Mouse (Mus musculus): ENCODE measurements at regions not wholly inside any gene's neighbourhood (a gene's known extent, or its start where the extent isn't known, plus 50 kb on each side); places are given as distances from the start of the nearest gene placed in this dataset.

- peak; percentile 17 for DNase-seq
These were observed 286.9 kb upstream of the Mctp2 start for GRCm38 (mm10) chr7:72593259-72593658.

- no peak for DNase-seq
These were observed 288.3 kb upstream of the Mctp2 start for GRCm38 (mm10) chr7:72594741-72595140.

- DNase-seq, result no peak
These were observed 290.6 kb upstream of the Mctp2 start for GRCm38 (mm10) chr7:72596985-72597384.

- DNase-seq, result no peak
These were observed 295.5 kb upstream of the Mctp2 start for GRCm38 (mm10) chr7:72601933-72602332.

GRCm38 (mm10) chr7:72609791-72610190, 303.4 kb upstream of the Mctp2 start:
- no peak for DNase-seq

GRCm38 (mm10) chr7:72615232-72615631, 308.8 kb upstream of the Mctp2 start:
- no peak for DNase-seq

GRCm38 (mm10) chr7:72627369-72627768, 321.0 kb upstream of the Mctp2 start:
- no peak for DNase-seq

- DNase-seq, result no peak
These were observed 333.2 kb upstream of the Mctp2 start for GRCm38 (mm10) chr7:72639566-72639965.

- no peak for DNase-seq
These were observed 368.6 kb upstream of the Mctp2 start for GRCm38 (mm10) chr7:72675018-72675417.

GRCm38 (mm10) chr7:72685803-72686202, 379.4 kb upstream of the Mctp2 start:
- no peak for DNase-seq

- no peak for DNase-seq
These were observed 380.9 kb upstream of the Mctp2 start for GRCm38 (mm10) chr7:72687356-72687755.

GRCm38 (mm10) chr7:72691396-72691795, 385.0 kb upstream of the Mctp2 start:
- DNase-seq, result no peak

GRCm38 (mm10) chr7:72691859-72692258, 385.5 kb upstream of the Mctp2 start:
- no peak for DNase-seq

GRCm38 (mm10) chr7:72696736-72697135, 390.3 kb upstream of the Mctp2 start:
- DNase-seq, result no peak

- no peak for DNase-seq
These were observed 397.4 kb upstream of the Mctp2 start for GRCm38 (mm10) chr7:72703652-72704341.

- DNase-seq, result no peak
These were observed 405.1 kb upstream of the Mctp2 start for GRCm38 (mm10) chr7:72711193-72712131.

- no peak for DNase-seq
These were observed 409.0 kb upstream of the Mctp2 start for GRCm38 (mm10) chr7:72715401-72715800.

- DNase-seq, result no peak
These were observed 409.6 kb upstream of the Mctp2 start for GRCm38 (mm10) chr7:72716051-72716450.

- DNase-seq, result no peak
These were observed 419.9 kb upstream of the Mctp2 start for GRCm38 (mm10) chr7:72726214-72726854.

GRCm38 (mm10) chr7:72737792-72738191, 431.4 kb upstream of the Mctp2 start:
- no peak for DNase-seq

GRCm38 (mm10) chr7:72738324-72738944, 432.0 kb upstream of the Mctp2 start:
- no peak for DNase-seq

GRCm38 (mm10) chr7:72742376-72742775, 436.0 kb upstream of the Mctp2 start:
- no peak for DNase-seq

GRCm38 (mm10) chr7:72751501-72751917, 445.1 kb upstream of the Mctp2 start:
- DNase-seq, result no peak
